Comparison of ENCODE assay signal across 17 mouse cellular contexts in genomic region chr13:52596692-52597091, GRCm38 (mm10). TPM values are rescaled to one million over a fixed set of nuclear protein-coding genes. Genes with fewer than 3 reads are reported as not detected.
DNase-seq lines count a peak whose midpoint lies in the region; ATAC-seq and TF ChIP-seq lines count a peak whose summit lies in the region.
"Had no signal": no experiment of that assay in that cellular context is flagged by ENCODE, and none has a peak within 500 bp of the region (broad histone marks: within the 10 kb centered on the region; RNA-seq: fewer than 3 reads in every experiment).

No protein-coding gene starts in this region.

- H3K4me3 ChIP-seq in gastrocnemius, adult 2 months = peak overlapping the region; percentile 40
- no peak overlapping the region for H3K4me3 ChIP-seq in stomach, embryonic 16.5 days (replicated peaks; ENCODE audit: low read length)
- no peak overlapping the region for H3K4me3 ChIP-seq in stomach, postnatal 0 days (ENCODE audit: low read depth, low read length)
- peak overlapping the region in 1 of 2 experiments; percentile 18; a peak in 3 of 4 replicates for H3K4me3 ChIP-seq in liver, embryonic 14.5 days (ENCODE audit: insufficient read depth in 1 of 2, low read depth in 2 of 2, low read length in 2 of 2)
- peak overlapping the region; percentile 45 for H3K4me3 ChIP-seq in small intestine, adult 2 months (ENCODE audit: low read depth, low read length)
- H3K4me3 ChIP-seq: embryonic facial prominence, embryonic 12.5 days; forebrain, embryonic 13.5 days; kidney, embryonic 15.5 days; neural tube, embryonic 15.5 days had no signal

- no peak for ATAC-seq in stomach, embryonic 16.5 days (ENCODE audit: insufficient read depth, low FRiP score)
- no peak for ATAC-seq in stomach, postnatal 0 days (ENCODE audit: low FRiP score, low TSS enrichment)
- no peak for ATAC-seq in liver, embryonic 14.5 days (ENCODE audit: insufficient read depth)
- ATAC-seq: forebrain, embryonic 13.5 days; hindbrain, embryonic 16.5 days had no signal

- H3K36me3 ChIP-seq in stomach, embryonic 16.5 days (ENCODE audit: control insufficient read depth, insufficient read depth, low read length) = no peaks in the 10 kb centered on the region
- H3K36me3 ChIP-seq in stomach, postnatal 0 days (ENCODE audit: control insufficient read depth, insufficient read depth, low read length) = no peaks in the 10 kb centered on the region
- H3K36me3 ChIP-seq in liver, embryonic 14.5 days (replicated peaks; ENCODE audit: control insufficient read depth, insufficient read depth, low read depth) = no peaks in the 10 kb centered on the region
- H3K36me3 ChIP-seq in small intestine, adult 2 months (ENCODE audit: control insufficient read depth, insufficient read depth, low read length) = no peaks in the 10 kb centered on the region
- H3K36me3 ChIP-seq: embryonic facial prominence, embryonic 12.5 days; kidney, embryonic 15.5 days; neural tube, embryonic 15.5 days had no signal

- no peak for DNase-seq in gastrocnemius, adult 2 months
- no peak for DNase-seq in gastrocnemius, postnatal 25 days
- no peak for DNase-seq in stomach, postnatal 0 days (ENCODE audit: low spot score)
- no peak for DNase-seq in liver, embryonic 14.5 days (ENCODE audit: low read depth in 3 of 3, low spot score in 3 of 3)
- DNase-seq in urinary bladder, adult 18-20 months (ENCODE audit: low spot score in 2 of 2) = no peak
- DNase-seq in kidney, postnatal 25 days = no peak
- DNase-seq: adrenal gland, postnatal 36 days; cerebellum, adult 8-10 months; left cerebral cortex, postnatal 4 days; lung, postnatal 14 days had no signal

- H3K9ac ChIP-seq in stomach, embryonic 16.5 days (ENCODE audit: low read length) = no peak overlapping the region
- H3K9ac ChIP-seq in stomach, postnatal 0 days (ENCODE audit: low read length) = no peak overlapping the region
- no peak overlapping the region for H3K9ac ChIP-seq in liver, embryonic 14.5 days (replicated peaks)
- H3K9ac ChIP-seq: embryonic facial prominence, embryonic 12.5 days; forebrain, embryonic 13.5 days; kidney, embryonic 15.5 days; neural tube, embryonic 15.5 days had no signal

- no peaks in the 10 kb centered on the region for H3K27me3 ChIP-seq in stomach, embryonic 16.5 days (ENCODE audit: control insufficient read depth, insufficient read depth, low read length)
- no peaks in the 10 kb centered on the region for H3K27me3 ChIP-seq in stomach, postnatal 0 days (ENCODE audit: control insufficient read depth, insufficient read depth, low read length)
- H3K27me3 ChIP-seq in liver, embryonic 14.5 days (ENCODE audit: control insufficient read depth, insufficient read depth, low read length) = no peaks in the 10 kb centered on the region
- H3K27me3 ChIP-seq in small intestine, adult 2 months (ENCODE audit: control insufficient read depth, insufficient read depth, low read length) = no peaks in the 10 kb centered on the region
- H3K27me3 ChIP-seq: embryonic facial prominence, embryonic 12.5 days; forebrain, embryonic 13.5 days; kidney, embryonic 15.5 days; neural tube, embryonic 15.5 days had no signal

- no peaks in the 10 kb centered on the region for H3K9me3 ChIP-seq in stomach, embryonic 16.5 days (replicated peaks; ENCODE audit: control insufficient read depth, low read length)
- no peaks in the 10 kb centered on the region for H3K9me3 ChIP-seq in stomach, postnatal 0 days (ENCODE audit: control insufficient read depth, low read length)
- H3K9me3 ChIP-seq in liver, embryonic 14.5 days (ENCODE audit: control insufficient read depth, low read length) = no peaks in the 10 kb centered on the region
- H3K9me3 ChIP-seq: embryonic facial prominence, embryonic 12.5 days; forebrain, embryonic 13.5 days; kidney, embryonic 15.5 days; neural tube, embryonic 15.5 days had no signal

- intact Hi-C loops in gastrocnemius, adult 2 months (cut with DNase I) = no loop called here

- TF ChIP-seq CTCF in gastrocnemius, adult 2 months (IDR thresholded peaks at IDR 0.05) = no peak
- no peak for TF ChIP-seq CTCF in stomach, postnatal 0 days (IDR thresholded peaks at IDR 0.05; ENCODE audit: low read depth)
- no peak for TF ChIP-seq CTCF in liver, embryonic 14.5 days (IDR thresholded peaks at IDR 0.05; ENCODE audit: low read depth)
- TF ChIP-seq CTCF in small intestine, adult 2 months (IDR thresholded peaks at IDR 0.05; ENCODE audit: extremely low read depth, insufficient read length, insufficient replicate concordance, low read depth, low read length) = no peak

- no peak for TF ChIP-seq POLR2A in small intestine, adult 2 months (IDR thresholded peaks at IDR 0.05; ENCODE audit: low read depth, low read length)

- H3K27ac ChIP-seq in gastrocnemius, adult 2 months = no peak overlapping the region
- H3K27ac ChIP-seq in stomach, embryonic 16.5 days (ENCODE audit: low read length) = no peak overlapping the region
- H3K27ac ChIP-seq in stomach, postnatal 0 days (replicated peaks) = no peak overlapping the region
- H3K27ac ChIP-seq in liver, embryonic 14.5 days = no peak overlapping the region
- H3K27ac ChIP-seq in small intestine, adult 2 months (ENCODE audit: insufficient read depth, low read depth, low read length) = peak overlapping the region; percentile 22; the same call in 1 of the 2 replicates
- H3K27ac ChIP-seq: embryonic facial prominence, embryonic 12.5 days; forebrain, embryonic 13.5 days; kidney, embryonic 15.5 days; neural tube, embryonic 15.5 days had no signal

- no peak for TF ChIP-seq EP300 in stomach, postnatal 0 days (optimal IDR thresholded peaks at IDR 0.05)
- no peak for TF ChIP-seq EP300 in liver, embryonic 14.5 days (IDR thresholded peaks at IDR 0.05; ENCODE audit: low read depth)

- WGBS in stomach, embryonic 16.5 days = 73% methylated on average over 5 of the region's 5 CpGs
- 76% methylated on average over 5 of the region's 5 CpGs for WGBS in stomach, postnatal 0 days
- 20% methylated on average over 5 of the region's 5 CpGs for WGBS in liver, embryonic 14.5 days (ENCODE audit: insufficient replicate concordance)
- WGBS in small intestine, adult 2 months = 75% methylated on average over 5 of the region's 5 CpGs

- H3K4me1 ChIP-seq in stomach, embryonic 16.5 days (ENCODE audit: control insufficient read depth, insufficient read depth, low read length) = no peaks in the 10 kb centered on the region
- H3K4me1 ChIP-seq in stomach, postnatal 0 days (replicated peaks; ENCODE audit: control insufficient read depth, insufficient read depth) = no peaks in the 10 kb centered on the region
- 0 out of 4 replicates have a peak, but pooled peaks cover 0 to 3% of the 10 kb centered on the region in 2 experiments for H3K4me1 ChIP-seq in liver, embryonic 14.5 days (replicated peaks; ENCODE audit: control insufficient read depth in 2 of 2, insufficient read depth in 2 of 2, low read length in 1 of 2)
- H3K4me1 ChIP-seq in small intestine, adult 2 months (ENCODE audit: control insufficient read depth, insufficient read depth, insufficient read length, low read length) = peaks cover 4% of the 10 kb centered on the region; the same call in 1 of the 2 replicates
- H3K4me1 ChIP-seq: embryonic facial prominence, embryonic 12.5 days; forebrain, embryonic 13.5 days; neural tube, embryonic 15.5 days had no signal

- 0 out of 2 replicates have a peak overlapping the region, but pooled peaks have one; percentile 31 for H3K4me2 ChIP-seq in stomach, embryonic 16.5 days (ENCODE audit: low read depth, low read length)
- H3K4me2 ChIP-seq in stomach, postnatal 0 days (replicated peaks; ENCODE audit: low read depth) = no peak overlapping the region
- H3K4me2 ChIP-seq in liver, embryonic 14.5 days (ENCODE audit: low read depth) = peak overlapping the region; percentile 33
- H3K4me2 ChIP-seq: embryonic facial prominence, embryonic 12.5 days; forebrain, embryonic 13.5 days; kidney, embryonic 15.5 days; neural tube, embryonic 15.5 days had no signal

RNA-seq across cellular contexts. Expression of gene Syk, which starts 13.7 kb away (rescaled TPM):
- 1 to 10 TPM; 1.9 to 2.2 TPM for total RNA-seq in gastrocnemius, adult 2 months (2021)
- 1 to 10 TPM; 2.8 to 3.0 TPM for total RNA-seq in gastrocnemius, postnatal 25 days (2021)
- 3.4 and 3.9 TPM in 2 replicates for polyA plus RNA-seq in stomach, embryonic 16.5 days (2015; fragmentation: Nextera tagmentation; extraction: Ambion mirVana)
- polyA plus RNA-seq in stomach, postnatal 0 days (2015; fragmentation: Nextera tagmentation; extraction: Ambion mirVana) = 1.7 and 1.9 TPM in 2 replicates
- 3.4 and 4.3 TPM in 2 replicates for polyA plus RNA-seq in liver, embryonic 14.5 days (2012; rRNA removed)
- 4.2 and 4.3 TPM in 2 replicates for polyA plus RNA-seq in liver, embryonic 14.5 days (2014; fragmentation: Nextera tagmentation; extraction: Ambion mirVana)
- 4.7 and 8.3 TPM in 2 replicates for polyA plus RNA-seq in small intestine, adult 2 months (2012; rRNA removed)

Comparison
In these comparisons a context has a peak if more than half of its experiments do, and no peak if none do; other contexts are left out.
1. H3K4me3 ChIP-seq: peak in gastrocnemius, adult 2 months (single experiment) and small intestine, adult 2 months (single experiment); none in stomach, embryonic 16.5 days (single experiment) and stomach, postnatal 0 days (single experiment).